Mouse (Mus musculus) hindbrain, embryonic 14.5 days (tissue): ENCODE data around the gene Itga6. TPM values are rescaled to one million over a fixed set of nuclear protein-coding genes. Genes with fewer than 3 reads are reported as not detected.

Experiments
- ATAC-seq: fragments of 200-750 bp; cut with Nextera tagmentation; 2 replicates; pipeline ENCODE4 v1.8.0; 2017; ENCODE audit warnings: moderate number of reproducible peaks, mild to moderate bottlenecking, moderate TSS enrichment, moderate library complexity; ENCODE audit not compliant: low FRiP score
- DNase-seq: peaks from one replicate; pipeline ENCODE4 v3.0.0-alpha.2; 2015; ENCODE audit warnings: low spot score
- H3K27ac ChIP-seq: fragments of 300-500 bp; sonication (generic); 2 replicates; pipeline ENCODE4 v1.5.1; 2014; ENCODE audit warnings: mild to moderate bottlenecking, moderate library complexity
- H3K27me3 ChIP-seq: fragments of 300-500 bp; sonication (generic); 2 replicates; pipeline ENCODE4 v1.6.1; 2014; ENCODE audit warnings: mild to moderate bottlenecking, low read length, mixed read lengths; ENCODE audit not compliant: control insufficient read depth, insufficient read depth
- H3K36me3 ChIP-seq: fragments of 300-500 bp; sonication (generic); replicated peaks from 2 replicates; pipeline ENCODE4 v1.6.1; 2014; ENCODE audit not compliant: control insufficient read depth, insufficient read depth
- H3K4me1 ChIP-seq: fragments of 300-500 bp; sonication (generic); replicated peaks from 2 replicates; pipeline ENCODE4 v1.6.1; 2014; ENCODE audit warnings: antibody characterized with exemption, low read length, mixed read lengths; ENCODE audit not compliant: control insufficient read depth, insufficient read depth
- H3K4me2 ChIP-seq: fragments of 300-500 bp; sonication (generic); replicated peaks from 2 replicates; pipeline ENCODE4 v1.6.1; 2014; ENCODE audit warnings: mild to moderate bottlenecking, moderate library complexity
- H3K4me3 ChIP-seq: fragments of 300-500 bp; sonication (generic); replicated peaks from 2 replicates; pipeline ENCODE4 v1.5.1; 2014; ENCODE audit warnings: mild to moderate bottlenecking, low read length
- H3K9ac ChIP-seq: fragments of 300-500 bp; sonication (generic); 2 replicates; pipeline ENCODE4 v1.6.1; 2014
- H3K9me3 ChIP-seq: fragments of 300-500 bp; sonication (generic); 2 replicates; pipeline ENCODE4 v1.6.1; 2016; ENCODE audit warnings: low read length; ENCODE audit not compliant: control insufficient read depth
- WGBS: fragments of 180-500 bp; shearing (Covaris S2); extraction: QIAGEN DNeasy Blood & Tissue Kit; methylation state at CpG from one replicate; pipeline ENCODE4 v1.1.7; 2014; 5-methylcytosine and 5-hydroxymethylcytosine counted together
- polyA plus RNA-seq: library from polyadenylated mRNA; unstranded; fragments of >200 nt; fragmentation: Nextera tagmentation; extraction: Ambion mirVana; gene quantifications from 2 replicates; pipeline ENCODE4 v1.2.1, GENCODE M21; 2014

Gene Itga6
- polyA plus RNA-seq, 1 experiment from 2014 or later: 35.9 TPM

GRCm38 (mm10) chr2:71755748-71756147, 10.3 kb downstream of the Itga6 start:
- 87% methylated on average over 4 of the region's 4 CpGs for WGBS
- H3K4me3 ChIP-seq: no peak overlapping the region
- no peaks in the 10 kb centered on the region for H3K36me3 ChIP-seq
- H3K27ac ChIP-seq: no peak overlapping the region
- H3K4me2 ChIP-seq: no peak overlapping the region
- H3K9me3 ChIP-seq: no peaks in the 10 kb centered on the region
- ATAC-seq (no peak), DNase-seq (no peak)
- no peak overlapping the region for H3K9ac ChIP-seq
- H3K4me1 ChIP-seq: no peaks in the 10 kb centered on the region
- no peaks in the 10 kb centered on the region for H3K27me3 ChIP-seq

GRCm38 (mm10) chr2:71757098-71757497, 11.7 kb downstream of the Itga6 start:
- no peak overlapping the region for H3K27ac ChIP-seq
- no peak overlapping the region for H3K4me3 ChIP-seq
- no peaks in the 10 kb centered on the region for H3K4me1 ChIP-seq

GRCm38 (mm10) chr2:71758591-71759531, 13.4 kb downstream of the Itga6 start:
- Histone ChIP-seq H3K4me1 (no peaks in the 10 kb centered on the region), H3K4me3 (no peak overlapping the region), H3K9ac (no peak overlapping the region), H3K9me3 (no peaks in the 10 kb centered on the region), H3K4me2 (no peak overlapping the region), H3K27me3 (no peaks in the 10 kb centered on the region), H3K36me3 (no peaks in the 10 kb centered on the region), H3K27ac (no peak overlapping the region)
- 53% methylated on average over 19 of the region's 19 CpGs for WGBS
- DNase-seq (no peak), ATAC-seq (no peak)

More at GRCm38 (mm10) chr2:71757098-71757497, 11.7 kb downstream of the Itga6 start:
- no peak overlapping the region for H3K9ac ChIP-seq
- DNase-seq (no peak), ATAC-seq (no peak)
- no peaks in the 10 kb centered on the region for H3K27me3 ChIP-seq
- WGBS: 83% methylated on average over 5 of the region's 5 CpGs
- no peaks in the 10 kb centered on the region for H3K36me3 ChIP-seq
- no peak overlapping the region for H3K4me2 ChIP-seq
- no peaks in the 10 kb centered on the region for H3K9me3 ChIP-seq

GRCm38 (mm10) chr2:71760091-71760490, 14.7 kb downstream of the Itga6 start:
- H3K27me3 ChIP-seq: no peaks in the 10 kb centered on the region
- H3K4me2 ChIP-seq: no peak overlapping the region
- H3K36me3 ChIP-seq: no peaks in the 10 kb centered on the region
- H3K4me3 ChIP-seq: no peak overlapping the region
- no peak overlapping the region for H3K27ac ChIP-seq
- no peaks in the 10 kb centered on the region for H3K4me1 ChIP-seq
- 81% methylated on average over 4 of the region's 4 CpGs for WGBS
- DNase-seq (no peak), ATAC-seq (no peak)
- no peak overlapping the region for H3K9ac ChIP-seq
- H3K9me3 ChIP-seq: no peaks in the 10 kb centered on the region

GRCm38 (mm10) chr2:71761081-71761480, 15.7 kb downstream of the Itga6 start:
- Histone ChIP-seq H3K27ac (no peak overlapping the region), H3K36me3 (no peaks in the 10 kb centered on the region), H3K27me3 (no peaks in the 10 kb centered on the region), H3K4me2 (no peak overlapping the region), H3K4me3 (no peak overlapping the region), H3K9me3 (no peaks in the 10 kb centered on the region), H3K4me1 (no peaks in the 10 kb centered on the region), H3K9ac (no peak overlapping the region)
- 98% methylated on average over 9 of the region's 9 CpGs for WGBS
- no peak for DNase-seq
- ATAC-seq: no peak

- no peak overlapping the region for H3K4me2 ChIP-seq
- no peak overlapping the region for H3K4me3 ChIP-seq
- no peaks in the 10 kb centered on the region for H3K9me3 ChIP-seq
- no peaks in the 10 kb centered on the region for H3K4me1 ChIP-seq
- WGBS: 79% methylated on average over 5 of the region's 5 CpGs
- H3K9ac ChIP-seq: no peak overlapping the region
- no peaks in the 10 kb centered on the region for H3K27me3 ChIP-seq
- H3K27ac ChIP-seq: no peak overlapping the region
- DNase-seq (no peak), ATAC-seq (no peak)
- no peaks in the 10 kb centered on the region for H3K36me3 ChIP-seq
Measured at GRCm38 (mm10) chr2:71764525-71764924, 19.1 kb downstream of the Itga6 start.

GRCm38 (mm10) chr2:71764961-71765735, 19.7 kb downstream of the Itga6 start:
- no peak overlapping the region for H3K9ac ChIP-seq
- no peaks in the 10 kb centered on the region for H3K27me3 ChIP-seq
- H3K9me3 ChIP-seq: no peaks in the 10 kb centered on the region
- ATAC-seq: no peak
- no peaks in the 10 kb centered on the region for H3K4me1 ChIP-seq
- no peak overlapping the region for H3K4me2 ChIP-seq
- no peak for DNase-seq
- no peaks in the 10 kb centered on the region for H3K36me3 ChIP-seq
- H3K4me3 ChIP-seq: no peak overlapping the region
- WGBS: 82% methylated on average over 3 of the region's 3 CpGs
- H3K27ac ChIP-seq: no peak overlapping the region

GRCm38 (mm10) chr2:71766007-71766406, 20.6 kb downstream of the Itga6 start:
- no peak for ATAC-seq
- Histone ChIP-seq H3K4me2 (no peak overlapping the region), H3K9me3 (no peaks in the 10 kb centered on the region), H3K4me3 (no peak overlapping the region), H3K4me1 (no peaks in the 10 kb centered on the region), H3K9ac (no peak overlapping the region), H3K36me3 (no peaks in the 10 kb centered on the region), H3K27ac (no peak overlapping the region), H3K27me3 (no peaks in the 10 kb centered on the region)
- 86% methylated on average over 5 of the region's 5 CpGs for WGBS
- DNase-seq: no peak

- Histone ChIP-seq H3K9me3 (no peaks in the 10 kb centered on the region), H3K27ac (no peak overlapping the region), H3K27me3 (no peaks in the 10 kb centered on the region), H3K4me2 (no peak overlapping the region), H3K4me3 (no peak overlapping the region), H3K36me3 (no peaks in the 10 kb centered on the region), H3K9ac (no peak overlapping the region), H3K4me1 (no peaks in the 10 kb centered on the region)
- DNase-seq: no peak
- no peak for ATAC-seq
- 81% methylated on average over 6 of the region's 6 CpGs for WGBS
Measured at GRCm38 (mm10) chr2:71767019-71767610, 21.7 kb downstream of the Itga6 start.
